13 mouse cellular contexts compared by ENCODE assay signal in genomic region chr11:101447786-101448185, GRCm38 (mm10). TPM values are rescaled to one million over a fixed set of nuclear protein-coding genes. Genes with fewer than 3 reads are reported as not detected.
DNase-seq lines count a peak whose midpoint lies in the region; ATAC-seq and TF ChIP-seq lines count a peak whose summit lies in the region.
"Had no signal": no experiment of that assay in that cellular context is flagged by ENCODE, and none has a peak within 500 bp of the region (broad histone marks: within the 10 kb centered on the region; RNA-seq: fewer than 3 reads in every experiment).

No protein-coding gene starts in this region.

- peak overlapping the region; percentile 71 for H3K4me2 ChIP-seq in heart, embryonic 13.5 days
- peak overlapping the region; percentile 37; the same call in 1 of the 2 replicates for H3K4me2 ChIP-seq in limb, embryonic 14.5 days (replicated peaks; ENCODE audit: low read depth, low read length, severe bottlenecking)
- H3K4me2 ChIP-seq: forebrain, embryonic 15.5 days; midbrain, embryonic 11.5 days had no signal

- TF ChIP-seq CTCF in spleen, adult 2 months (IDR thresholded peaks at IDR 0.05; ENCODE audit: extremely low read depth, insufficient read depth, insufficient read length, insufficient replicate concordance): no peak

- no peaks in the 10 kb centered on the region for H3K27me3 ChIP-seq in heart, embryonic 13.5 days (replicated peaks)
- H3K27me3 ChIP-seq in spleen, adult 2 months (ENCODE audit: control insufficient read depth, insufficient read depth, low read length): no peaks in the 10 kb centered on the region
- H3K27me3 ChIP-seq in limb, embryonic 14.5 days (ENCODE audit: control insufficient read depth, insufficient read depth, low read length): no peaks in the 10 kb centered on the region
- H3K27me3 ChIP-seq: forebrain, embryonic 15.5 days had no signal

- H3K36me3 ChIP-seq in heart, embryonic 13.5 days: peaks cover 33% of the 10 kb centered on the region
- peaks cover 14% of the 10 kb centered on the region for H3K36me3 ChIP-seq in spleen, adult 2 months (ENCODE audit: control insufficient read depth, insufficient read depth, low read length)
- peaks cover 29% of the 10 kb centered on the region for H3K36me3 ChIP-seq in limb, embryonic 14.5 days (ENCODE audit: control insufficient read depth, insufficient read depth, low read length)

- H3K4me1 ChIP-seq in heart, embryonic 13.5 days: peaks cover 37% of the 10 kb centered on the region
- peaks cover 9% of the 10 kb centered on the region; the same call in 1 of the 2 replicates for H3K4me1 ChIP-seq in spleen, adult 2 months (ENCODE audit: control insufficient read depth, insufficient read depth, insufficient read length)
- H3K4me1 ChIP-seq in limb, embryonic 14.5 days (ENCODE audit: control insufficient read depth, insufficient read depth, low read length): peaks cover 8% of the 10 kb centered on the region

- 88% methylated on average over 5 of the region's 5 CpGs for WGBS in heart, embryonic 13.5 days
- WGBS in spleen, adult 2 months: 68% methylated on average over 5 of the region's 5 CpGs
- WGBS in limb, embryonic 14.5 days: 82% methylated on average over 5 of the region's 5 CpGs

- peak overlapping the region; percentile 60 for H3K4me3 ChIP-seq in heart, embryonic 13.5 days
- no peak overlapping the region for H3K4me3 ChIP-seq in spleen, adult 2 months (ENCODE audit: extremely low read depth, insufficient read depth, insufficient read length)
- H3K4me3 ChIP-seq in limb, embryonic 14.5 days (replicated peaks; ENCODE audit: low read length): no peak overlapping the region
- H3K4me3 ChIP-seq: forebrain, embryonic 15.5 days had no signal

- H3K27ac ChIP-seq in heart, embryonic 13.5 days (replicated peaks): peak overlapping the region; percentile 79
- H3K27ac ChIP-seq in spleen, adult 2 months (ENCODE audit: insufficient read depth, low read length): peak overlapping the region; percentile 92
- no peak overlapping the region for H3K27ac ChIP-seq in limb, embryonic 14.5 days (replicated peaks; ENCODE audit: low read depth, low read length)
- H3K27ac ChIP-seq: forebrain, embryonic 15.5 days; hindbrain, postnatal 0 days had no signal

- H3K9me3 ChIP-seq in heart, embryonic 13.5 days: no peaks in the 10 kb centered on the region
- H3K9me3 ChIP-seq in limb, embryonic 14.5 days (ENCODE audit: control insufficient read depth, low read length): no peaks in the 10 kb centered on the region
- H3K9me3 ChIP-seq: forebrain, embryonic 15.5 days had no signal

- ATAC-seq in heart, embryonic 13.5 days (ENCODE audit: extremely low read depth, insufficient number of reproducible peaks, low FRiP score, low TSS enrichment): no peak
- no peak for ATAC-seq in limb, embryonic 14.5 days (ENCODE audit: low FRiP score, low read depth)
- ATAC-seq: forebrain, embryonic 15.5 days; hindbrain, postnatal 0 days had no signal

- peak overlapping the region; percentile 81; the same call in 1 of the 2 replicates for H3K9ac ChIP-seq in heart, embryonic 13.5 days
- no peak overlapping the region for H3K9ac ChIP-seq in limb, embryonic 14.5 days (ENCODE audit: low read depth, low read length, severe bottlenecking)
- H3K9ac ChIP-seq: forebrain, embryonic 15.5 days had no signal

- DNase-seq in heart, adult 18-20 months: no peak
- DNase-seq in spleen, adult 2 months (ENCODE audit: low read depth in 1 of 2, low spot score in 2 of 2): no peak
- no peak for DNase-seq in spleen, postnatal 10 days (ENCODE audit: low spot score in 2 of 2)
- DNase-seq in limb, embryonic 14.5 days (ENCODE audit: low spot score): no peak
- DNase-seq in thymus, postnatal 25 days: peak; percentile 16
- no peak for DNase-seq in adrenal gland, postnatal 36 days
- DNase-seq in embryo, embryonic 11 days: no peak
- DNase-seq: cerebellum, postnatal 25 days; layer of hippocampus, postnatal 36 days had no signal

- TF ChIP-seq POLR2A in spleen, adult 2 months (IDR thresholded peaks at IDR 0.05; ENCODE audit: low read depth, low read length): no peak
- TF ChIP-seq POLR2A in limb, embryonic 14.5 days (IDR thresholded peaks at IDR 0.05; ENCODE audit: borderline replicate concordance, extremely low read depth, insufficient read depth, insufficient read length): no peak

RNA-seq across cellular contexts. Expression of gene Ifi35, which starts 0.4 kb away (rescaled TPM):
- polyA plus RNA-seq in heart, embryonic 13.5 days (2015; fragmentation: Nextera tagmentation; extraction: Ambion mirVana): 11.6 and 13.7 TPM in 2 replicates
- total RNA-seq in heart, adult 18-20 months (2021): 10 to 100 TPM; 14.0 to 16.2 TPM
- polyA plus RNA-seq in spleen, adult 2 months (2012; rRNA removed): 44.3 and 53.1 TPM in 2 replicates
- polyA plus RNA-seq in limb, embryonic 14.5 days (2012; rRNA removed): 13.1 and 15.2 TPM in 2 replicates
- polyA plus RNA-seq in limb, embryonic 14.5 days (2014; fragmentation: Nextera tagmentation; extraction: Ambion mirVana): 16.1 and 16.7 TPM in 2 replicates
- 10 to 100 TPM; 39.1 to 41.8 TPM for total RNA-seq in adrenal gland, postnatal 36 days (2021)

RNA-seq across cellular contexts. Expression of gene Rpl27, which starts 5.7 kb away (rescaled TPM):
- polyA plus RNA-seq in heart, embryonic 13.5 days (2015; fragmentation: Nextera tagmentation; extraction: Ambion mirVana): 222 and 239 TPM in 2 replicates
- total RNA-seq in heart, adult 18-20 months (2021): 10 to 100 TPM; 45.0 to 48.0 TPM
- 430 and 509 TPM in 2 replicates for polyA plus RNA-seq in spleen, adult 2 months (2012; rRNA removed)
- polyA plus RNA-seq in limb, embryonic 14.5 days (2012; rRNA removed): 1,216 and 1,303 TPM in 2 replicates
- polyA plus RNA-seq in limb, embryonic 14.5 days (2014; fragmentation: Nextera tagmentation; extraction: Ambion mirVana): 384 and 422 TPM in 2 replicates
- total RNA-seq in adrenal gland, postnatal 36 days (2021): 10 to 100 TPM; 77.7 to 94.3 TPM

RNA-seq across cellular contexts. Expression of gene Rnd2, which starts 17.0 kb away (rescaled TPM):
- 23.5 and 26.4 TPM in 2 replicates for polyA plus RNA-seq in heart, embryonic 13.5 days (2015; fragmentation: Nextera tagmentation; extraction: Ambion mirVana)
- total RNA-seq in heart, adult 18-20 months (2021): 1 to 10 TPM; 5.1 to 6.2 TPM
- polyA plus RNA-seq in spleen, adult 2 months (2012; rRNA removed): 2.4 and 3.2 TPM in 2 replicates
- 20.7 and 21.8 TPM in 2 replicates for polyA plus RNA-seq in limb, embryonic 14.5 days (2012; rRNA removed)
- 8.4 and 10.4 TPM in 2 replicates for polyA plus RNA-seq in limb, embryonic 14.5 days (2014; fragmentation: Nextera tagmentation; extraction: Ambion mirVana)
- total RNA-seq in adrenal gland, postnatal 36 days (2021): 10 to 100 TPM; 10.2 to 11.6 TPM

RNA-seq across cellular contexts. Expression of gene Vat1, which starts 18.2 kb away (rescaled TPM):
- 28.0 and 28.9 TPM in 2 replicates for polyA plus RNA-seq in heart, embryonic 13.5 days (2015; fragmentation: Nextera tagmentation; extraction: Ambion mirVana)
- 10 to 100 TPM; 23.7 to 24.6 TPM for total RNA-seq in heart, adult 18-20 months (2021)
- 56.9 and 59.6 TPM in 2 replicates for polyA plus RNA-seq in spleen, adult 2 months (2012; rRNA removed)
- polyA plus RNA-seq in limb, embryonic 14.5 days (2012; rRNA removed): 88.0 and 96.1 TPM in 2 replicates
- polyA plus RNA-seq in limb, embryonic 14.5 days (2014; fragmentation: Nextera tagmentation; extraction: Ambion mirVana): 56.1 and 63.3 TPM in 2 replicates
- 100 to 1,000 TPM; 123 to 141 TPM for total RNA-seq in adrenal gland, postnatal 36 days (2021)

RNA-seq across cellular contexts. Expression of gene Ptges3l, which starts 22.7 kb away (rescaled TPM):
- polyA plus RNA-seq in heart, embryonic 13.5 days (2015; fragmentation: Nextera tagmentation; extraction: Ambion mirVana): 71.6 and 75.1 TPM in 2 replicates
- 10 to 100 TPM; 52.7 to 61.5 TPM for total RNA-seq in heart, adult 18-20 months (2021)
- 1.1 TPM in 2 replicates for polyA plus RNA-seq in spleen, adult 2 months (2012; rRNA removed)
- 23.7 and 27.5 TPM in 2 replicates for polyA plus RNA-seq in limb, embryonic 14.5 days (2012; rRNA removed)
- 13.9 and 20.5 TPM in 2 replicates for polyA plus RNA-seq in limb, embryonic 14.5 days (2014; fragmentation: Nextera tagmentation; extraction: Ambion mirVana)
- 1 to 10 TPM; 2.6 to 3.4 TPM for total RNA-seq in adrenal gland, postnatal 36 days (2021)
